Mouse (Mus musculus): ENCODE measurements around the gene Mettl14. TPM values are rescaled to one million over a fixed set of nuclear protein-coding genes. Genes with fewer than 3 reads are reported as not detected.
A peak's percentile ranks its signal among the peaks of the same experiment; 100 is the strongest.

Gene Mettl14
- 37.4 and 47.7 TPM in 2 replicates for total RNA-seq (2017)

DNA sequence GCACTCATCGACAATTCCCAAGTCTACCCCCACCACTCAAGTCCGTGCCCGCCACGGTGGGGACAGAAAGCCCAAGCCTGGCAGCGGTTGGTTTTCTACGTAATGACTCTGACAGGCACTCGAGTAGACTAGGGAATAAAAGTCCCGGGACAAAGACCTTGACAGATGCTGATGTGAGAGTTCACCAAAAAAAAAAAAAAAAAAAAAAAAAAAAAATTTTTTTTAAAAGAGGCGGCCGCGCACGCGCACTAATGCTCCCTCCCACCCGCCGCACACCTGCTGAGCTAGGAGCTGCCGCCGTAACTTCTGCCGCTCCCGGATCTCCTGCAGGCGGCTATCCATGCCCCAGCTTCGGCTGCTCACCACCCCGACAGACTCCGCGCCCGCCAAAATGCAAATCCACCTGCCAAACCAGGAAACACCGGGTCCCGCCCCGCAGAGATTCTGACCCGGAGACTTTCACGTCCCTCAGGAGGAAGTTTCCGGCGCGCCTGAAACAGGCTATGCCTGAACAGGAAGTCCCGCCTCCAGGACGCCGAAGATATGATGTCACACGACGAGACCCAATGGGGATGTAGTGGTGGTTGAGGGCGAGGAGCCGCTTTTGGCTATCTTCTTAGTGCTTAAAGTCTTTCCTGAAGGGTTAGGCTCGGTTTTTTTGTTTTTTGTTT lies at the start of gene Mettl14:
Mettl14 (minus strand) TSS at position 623 of the 671 bp plus-strand sequence.
- peak; percentile 100 for ATAC-seq (replicated peaks; ENCODE audit: low read depth, poor library complexity, severe bottlenecking)

DNA sequence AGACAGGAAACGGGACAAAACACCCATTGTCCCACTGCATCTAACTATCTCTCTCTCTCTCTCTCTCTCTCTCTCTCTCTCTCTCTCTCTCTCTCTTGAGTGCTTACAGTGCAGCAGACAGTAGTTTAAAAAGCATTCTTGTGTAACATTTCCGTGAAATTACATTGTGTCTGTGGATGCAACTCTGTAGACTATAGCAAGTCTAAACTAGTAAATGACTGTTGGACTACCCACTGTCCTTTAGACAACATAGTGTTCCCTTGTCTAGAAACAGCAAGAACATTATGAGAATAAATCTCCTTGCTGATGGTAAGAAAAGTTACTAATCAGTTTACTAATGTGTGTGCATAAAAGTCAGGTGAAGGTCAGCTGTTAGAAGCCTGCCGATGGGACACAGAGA lies 47.5 kb upstream of the Mettl14 start:
- ATAC-seq (replicated peaks; ENCODE audit: low read depth, poor library complexity, severe bottlenecking) = no peak

DNA sequence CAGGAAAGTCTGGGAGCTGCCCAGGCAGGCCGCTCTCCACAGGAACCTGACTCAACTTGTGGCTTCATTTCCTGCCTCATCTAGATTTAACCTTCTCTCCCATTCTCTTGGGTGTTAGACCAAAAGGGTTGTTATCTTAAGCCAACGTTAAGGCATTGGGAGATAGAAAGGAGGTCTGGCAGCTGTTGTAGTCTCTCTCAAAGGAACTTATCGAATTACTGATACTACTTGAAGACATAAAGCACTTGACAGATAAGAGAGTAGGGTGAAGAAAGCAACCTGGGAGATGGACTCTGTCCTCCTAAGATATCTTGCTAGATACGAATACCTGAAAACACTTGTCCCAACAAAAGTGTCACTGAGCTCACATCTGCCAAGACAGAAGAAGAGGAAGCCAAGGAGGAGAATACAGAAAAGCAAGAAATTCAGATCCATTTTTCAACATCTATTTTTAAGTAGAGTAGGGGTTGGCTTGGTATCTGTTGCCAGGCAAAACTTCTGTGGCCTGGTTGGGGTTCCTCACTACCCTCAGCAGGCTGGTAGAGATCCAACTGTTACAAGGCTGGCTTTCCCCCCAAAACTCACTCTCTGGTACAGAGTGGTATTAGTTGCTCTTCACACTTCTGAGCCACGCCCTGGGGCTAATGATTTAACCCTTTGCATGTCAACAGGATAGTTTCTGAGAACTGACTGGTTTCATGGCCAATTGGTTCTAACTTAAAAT lies 46.2 kb upstream of the Mettl14 start:
- ATAC-seq (replicated peaks; ENCODE audit: low read depth, poor library complexity, severe bottlenecking) = peak; percentile 55

DNA sequence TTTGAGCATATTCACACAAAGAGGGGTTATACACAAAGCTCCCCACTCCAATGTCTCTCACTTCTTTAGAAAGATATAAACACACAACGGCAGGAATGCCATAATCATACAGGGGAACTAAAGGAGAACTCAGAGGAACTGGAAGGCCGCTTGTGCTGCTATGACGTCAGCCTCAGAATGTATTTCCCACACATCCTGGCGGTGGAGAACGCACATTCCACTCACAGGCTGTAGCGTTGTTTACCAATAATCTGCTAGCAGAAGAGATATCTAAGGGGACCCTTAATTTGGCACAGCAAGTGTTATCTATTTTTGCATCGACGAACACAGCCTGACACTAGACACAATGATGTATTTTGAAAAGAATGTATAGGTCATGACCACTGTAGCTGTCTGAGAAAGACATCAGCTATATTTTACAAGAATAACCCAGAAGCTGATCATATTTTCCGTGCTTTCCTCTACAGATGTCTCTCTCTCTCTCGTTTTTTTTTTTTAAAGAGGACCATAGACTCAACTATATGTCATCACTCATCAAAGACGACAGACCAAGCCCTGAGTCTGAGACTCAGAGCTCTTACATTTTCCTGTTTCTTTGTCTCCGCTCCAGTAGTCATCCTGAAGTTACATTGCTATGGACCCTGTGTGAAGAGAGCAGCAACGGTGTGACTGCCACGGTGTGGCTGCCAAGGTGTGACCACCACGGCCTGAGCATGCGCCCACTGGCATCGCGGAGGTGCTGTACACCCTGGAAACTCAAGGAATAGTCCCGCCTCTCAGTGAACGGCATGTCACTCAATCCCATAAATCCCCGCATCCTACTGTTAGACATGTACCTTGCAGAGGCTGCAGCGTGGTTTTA lies 43.9 kb upstream of the Mettl14 start:
- no peak for ATAC-seq (replicated peaks; ENCODE audit: low read depth, poor library complexity, severe bottlenecking)

- ATAC-seq (replicated peaks; ENCODE audit: low read depth, poor library complexity, severe bottlenecking) = no peak
Measured at GRCm38 (mm10) chr3:123428005-123428404, 42.1 kb upstream of the Mettl14 start.

DNA sequence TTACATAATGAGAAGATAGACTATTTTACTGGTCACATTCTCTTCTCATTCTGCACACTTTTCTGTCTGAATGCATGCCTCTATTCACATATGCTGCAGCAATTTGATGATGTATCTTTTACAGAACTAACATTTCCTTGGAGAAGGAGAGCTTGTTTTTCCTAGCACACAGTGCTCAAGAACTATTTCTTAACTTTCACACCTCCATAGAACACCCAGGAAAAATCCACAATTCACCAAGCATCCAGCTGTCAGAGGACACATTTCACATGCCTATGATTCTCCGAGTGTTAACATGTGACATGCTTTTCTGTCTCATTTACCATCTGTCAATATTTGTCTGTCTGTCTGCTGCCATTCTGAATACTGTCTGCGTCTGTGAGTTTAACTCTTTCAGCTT lies 39.7 kb upstream of the Mettl14 start:
- no peak for ATAC-seq (replicated peaks; ENCODE audit: low read depth, poor library complexity, severe bottlenecking)

GRCm38 (mm10) chr3:123413173-123413572 lies 27.3 kb upstream of the Mettl14 start:
- no peak for ATAC-seq (replicated peaks; ENCODE audit: low read depth, poor library complexity, severe bottlenecking)

- ATAC-seq (replicated peaks; ENCODE audit: low read depth, poor library complexity, severe bottlenecking) = no peak
Measured at GRCm38 (mm10) chr3:123411821-123412578, 26.1 kb upstream of the Mettl14 start.

- 0 out of 2 replicates have a peak, but pooled peaks have one; percentile 42 for ATAC-seq (replicated peaks; ENCODE audit: low read depth, poor library complexity, severe bottlenecking)
Measured at GRCm38 (mm10) chr3:123404945-123405344, 19.0 kb upstream of the Mettl14 start.

DNA sequence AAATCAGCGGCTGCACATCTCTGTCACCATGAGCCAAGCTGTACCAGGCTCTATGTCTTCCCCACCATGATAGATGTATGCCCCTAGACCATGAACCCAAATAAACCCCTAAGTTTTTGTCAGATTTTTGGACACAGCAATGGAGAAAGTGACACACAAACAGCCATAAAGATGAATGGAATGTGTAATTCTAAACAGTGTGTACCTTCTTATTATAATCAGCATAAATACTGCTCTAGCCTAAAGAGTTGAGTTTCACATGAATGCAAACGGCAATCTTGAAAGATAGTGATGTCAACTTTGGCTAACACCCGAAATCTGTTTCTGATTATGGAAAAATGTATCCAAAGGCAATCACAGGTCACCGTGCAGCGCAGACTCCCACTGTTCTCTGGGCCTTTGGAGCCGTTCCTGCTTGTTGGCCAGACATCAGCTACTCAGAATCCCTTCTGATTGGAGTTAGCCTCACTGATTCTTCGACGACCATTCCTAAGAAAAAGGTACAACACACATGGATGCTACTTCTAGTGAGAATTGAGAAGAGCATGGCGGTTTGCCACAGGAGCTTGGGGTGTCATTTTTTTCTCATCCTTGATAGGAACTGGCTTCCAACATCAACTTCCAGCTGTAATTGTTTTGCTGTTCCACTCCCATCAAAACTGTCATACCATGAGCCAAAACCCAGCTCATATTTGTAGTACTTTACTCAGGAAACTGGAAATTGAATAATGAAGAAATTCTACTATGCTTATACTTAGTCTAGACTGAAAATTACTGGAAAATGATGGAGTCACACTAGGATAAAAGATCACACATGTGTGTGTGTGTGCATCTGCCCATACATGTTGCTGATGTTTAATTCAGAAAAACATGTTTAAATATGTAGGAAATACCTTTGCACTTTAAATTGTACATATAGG lies 11.9 kb upstream of the Mettl14 start:
- no peak for ATAC-seq (replicated peaks; ENCODE audit: low read depth, poor library complexity, severe bottlenecking)

DNA sequence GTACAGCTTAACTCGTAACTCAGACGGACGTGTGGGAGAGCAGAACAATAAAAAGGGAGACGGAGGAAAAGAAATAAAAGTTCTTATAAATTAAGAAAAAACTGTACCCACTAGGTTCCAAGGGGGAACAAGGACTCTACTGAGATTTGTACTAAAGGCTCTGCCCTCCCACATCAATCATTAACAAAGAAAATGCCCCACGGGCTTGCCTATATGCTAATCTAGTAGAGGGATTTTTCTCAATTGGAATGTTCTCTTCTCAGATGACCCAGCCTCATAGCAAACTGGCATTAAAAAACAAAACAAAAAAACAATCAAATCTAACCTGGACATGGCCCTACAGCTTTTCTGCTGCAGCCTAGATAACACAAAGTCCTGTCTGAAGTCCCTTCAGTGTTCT lies 9.7 kb upstream of the Mettl14 start:
- ATAC-seq (replicated peaks; ENCODE audit: low read depth, poor library complexity, severe bottlenecking) = no peak

DNA sequence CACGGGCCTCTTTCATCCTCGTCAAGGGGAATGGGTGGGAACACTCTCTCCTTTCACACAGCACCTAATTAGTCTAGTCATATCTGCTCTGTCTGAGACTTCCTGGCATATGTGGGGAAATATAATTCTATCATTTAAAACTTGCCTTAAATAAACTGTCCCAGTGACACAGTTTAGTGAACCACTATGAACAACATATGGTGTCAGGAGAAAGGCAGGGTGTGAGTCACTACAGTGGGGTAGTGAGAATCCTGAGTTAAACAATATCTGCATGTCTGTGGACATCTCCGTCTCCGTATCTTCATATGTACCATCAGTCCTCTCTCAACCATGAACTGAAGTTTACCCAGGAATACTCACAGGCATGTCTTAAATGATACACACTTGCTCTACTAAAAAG lies 5.3 kb upstream of the Mettl14 start:
- ATAC-seq (replicated peaks; ENCODE audit: low read depth, poor library complexity, severe bottlenecking) = no peak

GRCm38 (mm10) chr3:123386157-123386780 lies 361 bp upstream of the Mettl14 start:
- peak; percentile 23 for ATAC-seq (replicated peaks; ENCODE audit: low read depth, poor library complexity, severe bottlenecking)

GRCm38 (mm10) chr3:123385118-123385485 lies 806 bp downstream of the Mettl14 start:
- no peak for ATAC-seq (replicated peaks; ENCODE audit: low read depth, poor library complexity, severe bottlenecking)

GRCm38 (mm10) chr3:123384435-123384834 lies 1.5 kb downstream of the Mettl14 start:
- ATAC-seq (replicated peaks; ENCODE audit: low read depth, poor library complexity, severe bottlenecking) = no peak

DNA sequence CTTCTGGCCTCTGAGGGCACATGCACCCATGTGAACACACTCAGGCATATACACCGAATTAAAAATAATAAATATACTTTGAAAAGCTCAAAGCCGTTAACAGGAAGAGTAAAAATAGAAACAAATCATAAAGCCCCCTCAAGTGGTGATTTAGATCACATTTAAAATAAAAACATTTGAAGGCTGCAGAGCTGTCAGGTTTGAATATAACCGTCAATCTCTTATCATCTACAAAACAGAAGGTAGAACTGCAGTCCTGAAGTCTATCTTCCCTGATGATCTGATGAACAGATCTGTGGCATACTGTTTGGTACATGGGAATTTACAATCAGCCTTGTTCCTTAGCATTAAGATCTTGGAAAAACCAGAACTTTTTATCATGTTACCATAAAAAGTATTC lies 9.3 kb downstream of the Mettl14 start:
- no peak for ATAC-seq (replicated peaks; ENCODE audit: low read depth, poor library complexity, severe bottlenecking)

DNA sequence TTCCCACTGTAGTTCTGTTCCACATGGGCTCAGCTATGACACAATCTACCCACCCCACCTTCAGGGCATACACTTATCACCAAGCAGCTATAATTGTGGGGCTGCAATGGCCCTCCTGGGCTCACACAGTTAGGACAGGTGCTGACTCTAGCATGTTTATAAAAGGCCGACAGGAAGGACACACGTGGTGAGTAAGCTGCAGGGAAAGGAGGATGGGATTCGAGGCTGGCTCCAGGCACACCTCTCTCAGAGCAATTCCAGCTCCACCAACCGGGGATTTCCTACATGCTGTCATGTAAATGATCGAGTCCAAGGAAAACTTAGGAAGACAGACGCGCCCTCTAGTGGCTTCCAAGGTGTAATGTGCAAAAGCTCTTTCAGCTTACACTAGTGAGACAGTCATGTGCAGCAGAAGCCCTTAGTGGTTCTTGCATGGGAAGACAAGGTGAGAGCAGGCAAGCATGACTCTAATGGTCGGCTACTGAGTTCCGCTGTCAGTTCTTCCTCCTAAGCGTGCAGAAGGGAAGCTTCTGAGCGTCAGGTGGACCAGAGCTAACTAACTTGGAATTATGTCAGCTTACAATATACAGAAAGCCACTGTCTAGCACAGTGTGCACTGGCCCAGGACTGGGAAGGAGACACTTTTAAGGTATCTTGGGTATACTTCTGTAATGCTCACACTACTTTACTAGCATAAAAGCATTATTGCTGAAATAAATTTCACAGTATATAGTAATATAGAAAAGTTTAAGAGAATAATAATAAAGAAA lies 14.0 kb downstream of the Mettl14 start:
- peak; percentile 42; the same call in 1 of the 2 replicates for ATAC-seq (replicated peaks; ENCODE audit: low read depth, poor library complexity, severe bottlenecking)

GRCm38 (mm10) chr3:123370927-123371326 lies 15.0 kb downstream of the Mettl14 start:
- no peak for ATAC-seq (replicated peaks; ENCODE audit: low read depth, poor library complexity, severe bottlenecking)

All from common myeloid progenitor, adult 5-6 weeks (primary cell).